8 mouse cellular contexts compared by ENCODE assay signal in genomic region chr9:101250486-101250885, GRCm38 (mm10). TPM values are rescaled to one million over a fixed set of nuclear protein-coding genes. Genes with fewer than 3 reads are reported as not detected.
DNase-seq lines count a peak whose midpoint lies in the region; ATAC-seq and TF ChIP-seq lines count a peak whose summit lies in the region.

No protein-coding gene starts in this region.

- H3K4me2 ChIP-seq in lung, embryonic 14.5 days = peak overlapping the region; percentile 67
- H3K4me2 ChIP-seq in liver, embryonic 12.5 days = peak overlapping the region; percentile 90
- peak overlapping the region; percentile 67 for H3K4me2 ChIP-seq in stomach, embryonic 14.5 days (replicated peaks; ENCODE audit: low read depth, low read length)

- no peak for ATAC-seq in lung, embryonic 14.5 days (ENCODE audit: insufficient read depth)
- ATAC-seq in liver, embryonic 12.5 days = no peak
- no peak for ATAC-seq in stomach, embryonic 14.5 days (ENCODE audit: insufficient number of reproducible peaks, insufficient read depth, low FRiP score, low read depth)

- H3K4me1 ChIP-seq in lung, embryonic 14.5 days (ENCODE audit: insufficient read depth) = peaks cover 11% of the 10 kb centered on the region; the same call in 1 of the 2 replicates
- peaks cover 19% of the 10 kb centered on the region for H3K4me1 ChIP-seq in hindbrain, embryonic 10.5 days (replicated peaks)
- H3K4me1 ChIP-seq in liver, embryonic 12.5 days = peaks cover 41% of the 10 kb centered on the region
- H3K4me1 ChIP-seq in stomach, embryonic 14.5 days (ENCODE audit: control insufficient read depth, insufficient read depth, low read length) = peaks cover 8% of the 10 kb centered on the region; the same call in 1 of the 2 replicates

- H3K27me3 ChIP-seq in lung, embryonic 14.5 days (ENCODE audit: insufficient read depth, low read length) = no peaks in the 10 kb centered on the region
- no peaks in the 10 kb centered on the region for H3K27me3 ChIP-seq in hindbrain, embryonic 10.5 days (ENCODE audit: insufficient read depth, poor library complexity, severe bottlenecking)
- 0 out of 2 replicates have a peak, but pooled peaks cover 4% of the 10 kb centered on the region for H3K27me3 ChIP-seq in liver, embryonic 12.5 days (replicated peaks)
- H3K27me3 ChIP-seq in stomach, embryonic 14.5 days (ENCODE audit: control insufficient read depth, insufficient read depth, low read length) = no peaks in the 10 kb centered on the region

- H3K36me3 ChIP-seq in lung, embryonic 14.5 days (ENCODE audit: insufficient read depth) = no peaks in the 10 kb centered on the region
- H3K36me3 ChIP-seq in hindbrain, embryonic 10.5 days = no peaks in the 10 kb centered on the region
- H3K36me3 ChIP-seq in liver, embryonic 12.5 days = no peaks in the 10 kb centered on the region
- no peaks in the 10 kb centered on the region for H3K36me3 ChIP-seq in stomach, embryonic 14.5 days (ENCODE audit: control insufficient read depth, insufficient read depth, low read length)

- DNase-seq in lung, embryonic 14.5 days = peak; percentile 55
- no peak for DNase-seq in lung, postnatal 14 days
- DNase-seq in cerebellum, postnatal 25 days = peak; percentile 18
- DNase-seq in hindbrain, embryonic 10.5 days (ENCODE audit: low spot score) = peak; percentile 17
- no peak for DNase-seq in T-cell, adult 2 months (ENCODE audit: low spot score)
- DNase-seq in urinary bladder, postnatal 25 days (ENCODE audit: low spot score) = no peak

- no peaks in the 10 kb centered on the region for H3K9me3 ChIP-seq in lung, embryonic 14.5 days (ENCODE audit: low read depth, low read length)
- no peaks in the 10 kb centered on the region for H3K9me3 ChIP-seq in hindbrain, embryonic 10.5 days
- no peaks in the 10 kb centered on the region for H3K9me3 ChIP-seq in liver, embryonic 12.5 days (replicated peaks)
- no peaks in the 10 kb centered on the region for H3K9me3 ChIP-seq in stomach, embryonic 14.5 days (ENCODE audit: control insufficient read depth, low read depth, low read length)

- no peak for TF ChIP-seq CTCF in lung, embryonic 14.5 days (IDR thresholded peaks at IDR 0.05; ENCODE audit: low read depth)

- H3K9ac ChIP-seq in lung, embryonic 14.5 days = peak overlapping the region; percentile 84
- peak overlapping the region; percentile 75 for H3K9ac ChIP-seq in liver, embryonic 12.5 days
- peak overlapping the region; percentile 66 for H3K9ac ChIP-seq in stomach, embryonic 14.5 days (replicated peaks; ENCODE audit: low read depth, low read length)

- peak overlapping the region; percentile 76 for H3K4me3 ChIP-seq in lung, embryonic 14.5 days (ENCODE audit: low read depth, low read length)
- peak overlapping the region; percentile 84 for H3K4me3 ChIP-seq in hindbrain, embryonic 10.5 days
- peak overlapping the region; percentile 73 for H3K4me3 ChIP-seq in liver, embryonic 12.5 days
- peak overlapping the region; percentile 77 for H3K4me3 ChIP-seq in stomach, embryonic 14.5 days (ENCODE audit: low read depth, low read length)

- WGBS in lung, embryonic 14.5 days = 3% methylated on average over 11 of the region's 11 CpGs
- WGBS in hindbrain, embryonic 10.5 days = 10% methylated on average over 11 of the region's 11 CpGs
- 26% methylated on average over 11 of the region's 11 CpGs for WGBS in liver, embryonic 12.5 days (ENCODE audit: insufficient replicate concordance)
- WGBS in stomach, embryonic 14.5 days = 3% methylated on average over 11 of the region's 11 CpGs

- H3K27ac ChIP-seq in lung, embryonic 14.5 days (ENCODE audit: low read depth) = peak overlapping the region; percentile 97
- peak overlapping the region; percentile 96 for H3K27ac ChIP-seq in hindbrain, embryonic 10.5 days
- no peak overlapping the region for H3K27ac ChIP-seq in liver, embryonic 12.5 days
- H3K27ac ChIP-seq in stomach, embryonic 14.5 days (ENCODE audit: low read length) = peak overlapping the region; percentile 98

RNA-seq across cellular contexts. Expression of gene Ppp2r3a, which starts 1.1 kb away (rescaled TPM):
- polyA plus RNA-seq in lung, embryonic 14.5 days (2014; fragmentation: Nextera tagmentation; extraction: Ambion mirVana) = 14.2 and 14.4 TPM in 2 replicates
- 9.0 and 9.5 TPM in 2 replicates for polyA plus RNA-seq in hindbrain, embryonic 10.5 days (2016; fragmentation: Nextera tagmentation; extraction: Ambion mirVana)
- polyA plus RNA-seq in liver, embryonic 12.5 days (2016; fragmentation: Nextera tagmentation; extraction: Ambion mirVana) = 3.6 and 4.0 TPM in 2 replicates
- polyA plus RNA-seq in stomach, embryonic 14.5 days (2014; fragmentation: Nextera tagmentation; extraction: Ambion mirVana) = 20.2 and 21.4 TPM in 2 replicates

Comparison
In these comparisons a context has a peak if more than half of its experiments do, and no peak if none do; other contexts are left out.
1. DNase-seq: peak in lung, embryonic 14.5 days (single experiment), cerebellum, postnatal 25 days (2 of 2) and hindbrain, embryonic 10.5 days (single experiment); none in lung, postnatal 14 days (single experiment), T-cell, adult 2 months (single experiment) and urinary bladder, postnatal 25 days (single experiment).
2. Peak in every context shown above with its lines, with median percentiles within 50 percentile points of each other: H3K4me2 ChIP-seq, H3K4me3 ChIP-seq and H3K9ac ChIP-seq.